Mouse (Mus musculus) heart, embryonic 16.5 days (tissue): Measurements from ENCODE around the gene 4921524J17Rik. TPM values are rescaled to one million over a fixed set of nuclear protein-coding genes. Genes with fewer than 3 reads are reported as not detected.

Experiments
- ATAC-seq: fragments of 200-750 bp; cut with Nextera tagmentation; replicated peaks from 2 replicates; pipeline ENCODE4 v1.8.0; 2017; ENCODE audit warnings: moderate number of reproducible peaks; ENCODE audit not compliant: insufficient read depth, low FRiP score; ENCODE audit errors: extremely low read depth
- H3K27ac ChIP-seq: fragments of 300-500 bp; sonication (generic); 2 replicates; pipeline ENCODE4 v1.5.1; 2014; ENCODE audit warnings: mild to moderate bottlenecking, low read length, control low read depth, moderate library complexity
- H3K27me3 ChIP-seq: fragments of 300-500 bp; sonication (generic); 2 replicates; pipeline ENCODE4 v1.6.1; 2014; ENCODE audit warnings: low read length, mixed read lengths; ENCODE audit not compliant: control insufficient read depth, insufficient read depth
- H3K36me3 ChIP-seq: fragments of 300-500 bp; sonication (generic); 2 replicates; pipeline ENCODE4 v1.6.1; 2014; ENCODE audit not compliant: control insufficient read depth, insufficient read depth
- H3K4me1 ChIP-seq: fragments of 300-500 bp; sonication (generic); 2 replicates; pipeline ENCODE4 v1.6.1; 2014; ENCODE audit warnings: low read length, mixed read lengths; ENCODE audit not compliant: control insufficient read depth, insufficient read depth
- H3K4me2 ChIP-seq: fragments of 300-500 bp; sonication (generic); 2 replicates; pipeline ENCODE4 v1.6.1; 2014; ENCODE audit warnings: low read depth, mild to moderate bottlenecking, control low read depth, low read length
- H3K4me3 ChIP-seq: fragments of 300-500 bp; sonication (generic); 2 replicates; pipeline ENCODE4 v1.5.1; 2014; ENCODE audit warnings: mild to moderate bottlenecking, control low read depth, low read length
- H3K9ac ChIP-seq: fragments of 300-500 bp; sonication (generic); 2 replicates; pipeline ENCODE4 v1.6.1; 2014; ENCODE audit warnings: low read length, control low read depth
- H3K9me3 ChIP-seq: fragments of 300-500 bp; sonication (generic); replicated peaks from 2 replicates; pipeline ENCODE4 v1.6.1; 2016; ENCODE audit warnings: low read length; ENCODE audit not compliant: control insufficient read depth
- WGBS: fragments of 180-500 bp; shearing (Covaris S2); extraction: QIAGEN DNeasy Blood & Tissue Kit; methylation state at CpG from one replicate; pipeline ENCODE4 v1.1.7; 2014; 5-methylcytosine and 5-hydroxymethylcytosine counted together
- polyA plus RNA-seq: library from polyadenylated mRNA; unstranded; fragments of >200 nt; fragmentation: Nextera tagmentation; extraction: Ambion mirVana; gene quantifications from 2 replicates; pipeline ENCODE4 v1.2.1, GENCODE M21; 2015

Gene 4921524J17Rik
- polyA plus RNA-seq, 1 experiment from 2014 or later = 70.0 TPM

DNA sequence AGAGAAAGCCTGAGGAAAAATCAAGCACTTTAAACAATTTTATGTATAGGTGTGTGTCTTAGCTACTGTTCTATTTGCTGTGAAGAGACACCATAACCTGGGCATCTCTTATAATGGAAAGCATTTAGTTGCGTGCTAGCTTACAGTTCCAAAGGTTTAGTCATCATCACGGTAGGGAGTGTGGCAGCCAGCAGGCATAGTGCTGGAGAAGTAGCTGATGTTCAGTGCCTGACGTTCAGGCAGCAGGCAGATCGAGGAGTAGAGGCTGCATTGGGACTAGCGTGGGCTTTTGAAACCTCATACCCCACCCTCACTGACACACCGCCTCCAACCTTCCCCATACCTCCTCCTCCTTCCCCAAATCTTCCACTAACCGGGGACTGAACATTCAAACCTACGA, 38.1 kb upstream of the 4921524J17Rik start:
- WGBS = 81% methylated on average over 8 of the region's 8 CpGs
- no peak for ATAC-seq
- Histone ChIP-seq H3K4me2 (no peak overlapping the region), H3K9ac (no peak overlapping the region), H3K27me3 (no peaks in the 10 kb centered on the region), H3K4me1 (no peaks in the 10 kb centered on the region), H3K27ac (no peak overlapping the region), H3K9me3 (no peaks in the 10 kb centered on the region), H3K4me3 (no peak overlapping the region), H3K36me3 (no peaks in the 10 kb centered on the region)

GRCm38 (mm10) chr8:85466056-85466455, 33.4 kb upstream of the 4921524J17Rik start:
- Histone ChIP-seq H3K9me3 (no peaks in the 10 kb centered on the region), H3K4me3 (no peak overlapping the region), H3K4me1 (no peaks in the 10 kb centered on the region), H3K4me2 (no peak overlapping the region), H3K9ac (no peak overlapping the region), H3K27ac (no peak overlapping the region), H3K36me3 (no peaks in the 10 kb centered on the region), H3K27me3 (no peaks in the 10 kb centered on the region)
- no peak for ATAC-seq
- WGBS = 81% methylated on average over 4 of the region's 4 CpGs

DNA sequence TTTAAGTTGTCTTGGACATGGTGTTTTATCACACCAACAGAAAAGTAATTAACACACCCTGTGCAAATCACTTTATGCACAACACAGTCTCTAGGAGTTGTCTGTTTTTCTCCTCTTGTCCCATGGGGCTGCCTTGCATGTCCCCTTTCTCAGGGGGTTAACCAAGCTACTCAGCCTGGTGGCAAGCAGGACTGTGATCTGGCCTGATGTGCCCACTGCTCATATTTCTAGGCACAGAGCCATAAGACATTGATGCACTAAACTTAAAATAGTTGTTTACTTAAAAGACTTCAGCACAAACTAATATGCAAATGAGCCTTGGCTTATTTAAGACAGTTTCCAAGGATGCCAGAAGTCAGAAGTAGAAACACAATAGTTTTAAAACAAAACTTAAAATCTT, 31.7 kb upstream of the 4921524J17Rik start:
- H3K4me1 ChIP-seq = no peaks in the 10 kb centered on the region
- H3K4me3 ChIP-seq = no peak overlapping the region
- no peaks in the 10 kb centered on the region for H3K36me3 ChIP-seq
- no peak overlapping the region for H3K9ac ChIP-seq
- no peaks in the 10 kb centered on the region for H3K9me3 ChIP-seq
- no peak for ATAC-seq
- H3K27ac ChIP-seq = no peak overlapping the region
- H3K27me3 ChIP-seq = no peaks in the 10 kb centered on the region
- H3K4me2 ChIP-seq = no peak overlapping the region

- no peak overlapping the region for H3K4me3 ChIP-seq
- no peak overlapping the region for H3K4me2 ChIP-seq
- 70% methylated on average over 1 of the region's 1 CpGs for WGBS
- H3K4me1 ChIP-seq = no peaks in the 10 kb centered on the region
- no peak overlapping the region for H3K27ac ChIP-seq
- H3K9ac ChIP-seq = no peak overlapping the region
- no peaks in the 10 kb centered on the region for H3K9me3 ChIP-seq
- H3K36me3 ChIP-seq = no peaks in the 10 kb centered on the region
- ATAC-seq = no peak
- no peaks in the 10 kb centered on the region for H3K27me3 ChIP-seq
These were observed 29.8 kb upstream of the 4921524J17Rik start for GRCm38 (mm10) chr8:85462441-85462840.

DNA sequence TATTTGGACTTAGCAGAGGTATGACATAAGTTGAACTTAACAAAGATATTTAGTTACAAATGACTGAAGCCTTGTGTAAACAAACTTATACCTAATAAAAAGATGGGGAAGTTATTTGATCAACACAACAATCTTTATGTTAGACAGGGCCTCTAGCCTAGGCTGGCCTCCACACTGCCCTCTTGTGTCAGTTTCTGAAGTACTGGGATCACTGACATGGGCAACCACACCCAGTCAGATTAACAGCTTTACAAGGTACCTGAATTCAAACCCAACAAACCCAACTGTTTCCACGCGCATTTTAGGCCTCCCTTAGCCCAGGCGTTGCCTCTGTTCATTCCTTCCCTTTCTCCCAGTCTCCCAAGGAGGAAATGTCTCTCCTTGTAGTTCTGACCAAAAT, 28.7 kb upstream of the 4921524J17Rik start:
- H3K36me3 ChIP-seq = no peaks in the 10 kb centered on the region
- 75% methylated on average over 3 of the region's 3 CpGs for whole genome bisulfite sequencing
- no peak overlapping the region for H3K4me2 ChIP-seq
- no peak overlapping the region for H3K4me3 ChIP-seq
- H3K9ac ChIP-seq = no peak overlapping the region
- H3K9me3 ChIP-seq = no peaks in the 10 kb centered on the region
- H3K27me3 ChIP-seq = no peaks in the 10 kb centered on the region
- H3K27ac ChIP-seq = no peak overlapping the region
- no peak for ATAC-seq
- H3K4me1 ChIP-seq = no peaks in the 10 kb centered on the region

GRCm38 (mm10) chr8:85460804-85461203, 28.2 kb upstream of the 4921524J17Rik start:
- H3K4me3 ChIP-seq = no peak overlapping the region
- H3K4me2 ChIP-seq = no peak overlapping the region
- ATAC-seq = no peak
- no peaks in the 10 kb centered on the region for H3K4me1 ChIP-seq
- H3K9ac ChIP-seq = no peak overlapping the region
- no peaks in the 10 kb centered on the region for H3K9me3 ChIP-seq
- H3K27me3 ChIP-seq = no peaks in the 10 kb centered on the region
- H3K36me3 ChIP-seq = no peaks in the 10 kb centered on the region
- WGBS = 23% methylated on average over 5 of the region's 5 CpGs
- H3K27ac ChIP-seq = no peak overlapping the region

DNA sequence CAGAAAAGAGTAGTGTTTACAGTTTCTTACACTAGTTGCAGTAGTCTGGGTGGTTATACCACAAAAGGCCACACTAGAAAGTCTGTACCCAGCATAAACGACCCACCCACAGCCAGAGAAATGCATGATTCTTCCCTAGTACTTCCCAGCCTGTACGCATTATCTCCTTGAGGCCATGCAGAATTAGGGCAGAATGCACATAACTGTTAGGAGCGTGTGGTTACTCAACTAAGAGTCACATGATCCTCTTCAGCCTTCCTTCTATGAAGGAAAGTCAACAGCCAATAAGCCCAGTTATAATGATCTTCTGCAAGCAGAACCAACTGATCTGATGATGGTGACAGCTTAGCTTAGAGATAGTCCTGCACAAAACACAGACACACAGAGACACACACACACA, 26.9 kb upstream of the 4921524J17Rik start:
- WGBS = 70% methylated on average over 3 of the region's 3 CpGs
- Histone ChIP-seq H3K9ac (no peak overlapping the region), H3K4me2 (no peak overlapping the region), H3K4me3 (no peak overlapping the region), H3K9me3 (no peaks in the 10 kb centered on the region), H3K27me3 (no peaks in the 10 kb centered on the region), H3K4me1 (no peaks in the 10 kb centered on the region), H3K27ac (no peak overlapping the region), H3K36me3 (no peaks in the 10 kb centered on the region)
- no peak for ATAC-seq

- peak; percentile 52; the same call in 1 of the 2 replicates for ATAC-seq
- Histone ChIP-seq H3K4me2 (no peak overlapping the region), H3K27me3 (no peaks in the 10 kb centered on the region), H3K27ac (no peak overlapping the region), H3K4me3 (no peak overlapping the region), H3K36me3 (no peaks in the 10 kb centered on the region), H3K4me1 (peaks cover 6% of the 10 kb centered on the region), H3K9me3 (no peaks in the 10 kb centered on the region), H3K9ac (no peak overlapping the region)
- 8% methylated on average over 14 of the region's 14 CpGs for WGBS
These were observed 23.9 kb upstream of the 4921524J17Rik start for GRCm38 (mm10) chr8:85456536-85456935.

DNA sequence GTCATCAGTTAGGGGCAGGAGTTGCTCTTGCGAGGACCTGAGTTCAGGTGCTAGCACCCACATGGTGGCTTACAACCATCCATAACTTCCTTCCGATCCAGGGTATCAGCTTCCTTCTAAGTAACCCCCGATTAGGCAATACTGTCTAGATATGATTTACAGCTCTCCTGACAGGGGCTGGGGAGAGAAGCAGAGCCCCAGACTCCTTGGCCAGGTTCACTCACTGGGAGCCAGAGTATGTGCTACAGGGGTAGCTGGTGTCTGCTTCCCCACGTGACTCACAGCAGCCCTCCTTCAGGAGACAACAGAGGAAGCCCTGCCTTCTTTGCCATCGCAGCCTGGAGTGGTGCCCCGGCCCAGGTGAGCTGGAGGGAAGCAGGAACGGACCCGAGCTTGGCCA, 22.1 kb upstream of the 4921524J17Rik start:
- H3K27ac ChIP-seq = no peak overlapping the region
- no peaks in the 10 kb centered on the region for H3K36me3 ChIP-seq
- peaks cover 6% of the 10 kb centered on the region for H3K4me1 ChIP-seq
- no peak for ATAC-seq
- H3K9me3 ChIP-seq = no peaks in the 10 kb centered on the region
- H3K4me3 ChIP-seq = no peak overlapping the region
- H3K27me3 ChIP-seq = no peaks in the 10 kb centered on the region
- no peak overlapping the region for H3K4me2 ChIP-seq
- WGBS = 61% methylated on average over 8 of the region's 8 CpGs
- H3K9ac ChIP-seq = no peak overlapping the region

- H3K9me3 ChIP-seq = no peaks in the 10 kb centered on the region
- no peak overlapping the region for H3K9ac ChIP-seq
- H3K36me3 ChIP-seq = no peaks in the 10 kb centered on the region
- 79% methylated on average over 2 of the region's 2 CpGs for WGBS
- no peak overlapping the region for H3K4me3 ChIP-seq
- no peak overlapping the region for H3K27ac ChIP-seq
- no peak overlapping the region for H3K4me2 ChIP-seq
- H3K27me3 ChIP-seq = no peaks in the 10 kb centered on the region
- peaks cover 6% of the 10 kb centered on the region for H3K4me1 ChIP-seq
- ATAC-seq = no peak
These were observed 20.6 kb upstream of the 4921524J17Rik start for GRCm38 (mm10) chr8:85453256-85453655.
